ENCODE assay signal across 8 mouse cellular contexts in genomic region chr17:33358411-33359384, GRCm38 (mm10). TPM values are rescaled to one million over a fixed set of nuclear protein-coding genes. Genes with fewer than 3 reads are reported as not detected.
A peak's percentile ranks its signal among the peaks of the same experiment; 100 is the strongest.
DNase-seq lines count a peak whose midpoint lies in the region; ATAC-seq and TF ChIP-seq lines count a peak whose summit lies in the region.

Gene Zfp81, minus strand, starts transcription at chr17:33358878.

- H3K9ac ChIP-seq in MEL (ENCODE audit: control insufficient read depth, low read depth, low read length, poor library complexity, severe bottlenecking) = peak within 1 kb of the TSS; percentile 81
- H3K9ac ChIP-seq in forebrain, postnatal 0 days = peak within 1 kb of the TSS; percentile 88
- peak within 1 kb of the TSS; percentile 74 for H3K9ac ChIP-seq in lung, embryonic 15.5 days

- peak within 1 kb of the TSS; percentile 51 for H3K4me2 ChIP-seq in forebrain, postnatal 0 days (ENCODE audit: low read depth)
- H3K4me2 ChIP-seq in lung, embryonic 15.5 days = peak within 1 kb of the TSS; percentile 79

- peak; percentile 95 for DNase-seq in MEL (ENCODE audit: low read depth, low spot score)
- DNase-seq in cerebellum, adult 2 months = peak; percentile 86 to 89
- peak; percentile 95 for DNase-seq in forebrain, postnatal 0 days
- peak; percentile 86 for DNase-seq in heart, postnatal 4 days
- DNase-seq in layer of hippocampus, adult 8-10 months (ENCODE audit: low spot score in 2 of 2) = peak; percentile 86 to 88
- DNase-seq in ovary, adult 18-20 months (ENCODE audit: low spot score) = peak; percentile 69
- DNase-seq in thymus, postnatal 0 days (ENCODE audit: low spot score) = peak; percentile 91

- H3K4me3 ChIP-seq in MEL (ENCODE audit: control insufficient read depth in 1 of 2, insufficient read depth in 1 of 2, low read depth in 2 of 2, low read length in 2 of 2) = peak within 1 kb of the TSS; percentile 88 to 94
- H3K4me3 ChIP-seq in cerebellum, adult 2 months (replicated peaks; ENCODE audit: insufficient read depth, low read depth, low read length) = peak within 1 kb of the TSS; percentile 80
- H3K4me3 ChIP-seq in forebrain, postnatal 0 days (ENCODE audit: low read depth, low read length) = peak within 1 kb of the TSS; percentile 88
- H3K4me3 ChIP-seq in lung, embryonic 15.5 days = peak within 1 kb of the TSS; percentile 74

- 2% methylated on average over 47 of the region's 47 CpGs for WGBS in cerebellum, adult 2 months
- 4% methylated on average over 47 of the region's 47 CpGs for WGBS in forebrain, postnatal 0 days
- 3% methylated on average over 47 of the region's 47 CpGs for WGBS in lung, embryonic 15.5 days

- no peaks in the 10 kb centered on the region for H3K9me3 ChIP-seq in MEL (replicated peaks; ENCODE audit: insufficient read depth, low read length)
- no peaks in the 10 kb centered on the region for H3K9me3 ChIP-seq in forebrain, postnatal 0 days (ENCODE audit: low read length)
- H3K9me3 ChIP-seq in lung, embryonic 15.5 days = no peaks in the 10 kb centered on the region

- peaks cover 0 to 11% of the 10 kb centered on the region in 2 experiments; a peak in 3 of 4 replicates for H3K36me3 ChIP-seq in MEL (ENCODE audit: control insufficient read depth in 1 of 2, insufficient read depth in 2 of 2, low read length in 2 of 2)
- no peaks in the 10 kb centered on the region for H3K36me3 ChIP-seq in forebrain, postnatal 0 days (ENCODE audit: insufficient read depth)
- H3K36me3 ChIP-seq in lung, embryonic 15.5 days = no peaks in the 10 kb centered on the region

- no peak for TF ChIP-seq RAD21 in MEL (IDR thresholded peaks at IDR 0.05; ENCODE audit: low read depth, low read length)

- peaks cover 6% of the 10 kb centered on the region in 2 experiments; a peak in 2 of 4 replicates for H3K4me1 ChIP-seq in MEL (ENCODE audit: control insufficient read depth in 1 of 2, insufficient read depth in 2 of 2, low read length in 2 of 2)
- H3K4me1 ChIP-seq in cerebellum, adult 2 months (ENCODE audit: control insufficient read depth, insufficient read depth, low read length) = peaks cover 2% of the 10 kb centered on the region; the same call in 1 of the 2 replicates
- H3K4me1 ChIP-seq in forebrain, postnatal 0 days (ENCODE audit: insufficient read depth) = no peaks in the 10 kb centered on the region
- H3K4me1 ChIP-seq in lung, embryonic 15.5 days = peaks cover 15% of the 10 kb centered on the region; the same call in 1 of the 2 replicates

- no peaks in the 10 kb centered on the region for H3K27me3 ChIP-seq in MEL (ENCODE audit: control insufficient read depth in 1 of 2, insufficient read depth in 2 of 2, low read length in 2 of 2)
- H3K27me3 ChIP-seq in cerebellum, adult 2 months (ENCODE audit: control insufficient read depth, insufficient read depth, low read length) = no peaks in the 10 kb centered on the region
- H3K27me3 ChIP-seq in forebrain, postnatal 0 days (ENCODE audit: insufficient read depth, low read length) = no peaks in the 10 kb centered on the region
- H3K27me3 ChIP-seq in lung, embryonic 15.5 days = no peaks in the 10 kb centered on the region

- peak; percentile 100 for ATAC-seq in forebrain, postnatal 0 days
- peak; percentile 100 for ATAC-seq in lung, embryonic 15.5 days (ENCODE audit: borderline replicate concordance, extremely low read depth, low FRiP score, low TSS enrichment)

- H3K27ac ChIP-seq in MEL (ENCODE audit: control insufficient read depth, low read depth, low read length) = peak within 1 kb of the TSS; percentile 65
- 0 out of 2 replicates have a peak within 1 kb of the TSS, but pooled peaks have one; percentile 6 for H3K27ac ChIP-seq in cerebellum, adult 2 months (ENCODE audit: insufficient read depth, low read length)
- peak within 1 kb of the TSS; percentile 93 for H3K27ac ChIP-seq in forebrain, postnatal 0 days (ENCODE audit: low read depth, low read length)
- peak within 1 kb of the TSS; percentile 81 for H3K27ac ChIP-seq in lung, embryonic 15.5 days

- peaks cover 12% of the 10 kb centered on the region for H3K79me2 ChIP-seq in MEL (ENCODE audit: control insufficient read depth, insufficient read depth, low read length, poor library complexity)

- TF ChIP-seq EP300 in MEL (IDR thresholded peaks at IDR 0.05; ENCODE audit: low read depth in 1 of 2, low read length in 2 of 2) = no peak

- TF ChIP-seq CTCF in MEL (IDR thresholded peaks at IDR 0.05 in 2 of 3, conservative IDR thresholded peaks at IDR 0.05 in 1 of 3; ENCODE audit: control insufficient read depth in 1 of 3, insufficient read depth in 1 of 3, low read depth in 2 of 3, low read length in 3 of 3, poor library complexity in 1 of 3, severe bottlenecking in 1 of 3) = 0 out of 6 replicates have a peak, but pooled peaks of 2 of the 3 experiments have one; percentile 3 to 29
- TF ChIP-seq CTCF in cerebellum, adult 2 months (IDR thresholded peaks at IDR 0.05; ENCODE audit: borderline replicate concordance, insufficient read depth, low read depth, low read length) = no peak
- TF ChIP-seq CTCF in forebrain, postnatal 0 days (IDR thresholded peaks at IDR 0.05; ENCODE audit: low read depth) = peak; percentile 36

- TF ChIP-seq POLR2A in MEL (IDR thresholded peaks at IDR 0.05; ENCODE audit: control insufficient read depth in 1 of 2, insufficient read depth in 1 of 2, low read depth in 1 of 2, low read length in 2 of 2, poor library complexity in 1 of 2) = peak in 1 of 2 experiments; percentile 92; a peak in 2 of 4 replicates
- TF ChIP-seq POLR2A in cerebellum, adult 2 months (IDR thresholded peaks at IDR 0.05; ENCODE audit: borderline replicate concordance, insufficient read depth, low read length) = peak; percentile 67; the same call in 1 of the 2 replicates

TF ChIP-seq in MEL, 35 proteins besides CTCF, POLR2A, EP300 and RAD21:
- TF ChIP-seq MAZ (IDR thresholded peaks at IDR 0.05; ENCODE audit: low read depth, low read length) (peak; percentile 44; the same call in 1 of the 2 replicates), GABPA (IDR thresholded peaks at IDR 0.05; ENCODE audit: low read depth, low read length) (no peak), TCF12 (IDR thresholded peaks at IDR 0.05; ENCODE audit: low read depth, low read length) (0 out of 2 replicates have a peak, but pooled peaks have one; percentile 16), TBP (IDR thresholded peaks at IDR 0.05; ENCODE audit: low read depth, low read length) (peak; percentile 95), HCFC1 (IDR thresholded peaks at IDR 0.05; ENCODE audit: low read depth, low read length) (peak; percentile 85), USF1 (IDR thresholded peaks at IDR 0.05; ENCODE audit: low read depth, low read length) (0 out of 2 replicates have a peak, but pooled peaks have one; percentile 6), CHD2 (IDR thresholded peaks at IDR 0.05; ENCODE audit: low read length) (peak; percentile 64), ZNF384 (IDR thresholded peaks at IDR 0.05; ENCODE audit: low read depth, low read length) (no peak), UBTF (IDR thresholded peaks at IDR 0.05; ENCODE audit: borderline replicate concordance, insufficient read depth, low read depth, low read length) (no peak), MXI1 (IDR thresholded peaks at IDR 0.05; ENCODE audit: low read depth, low read length) (peak; percentile 97), NELFE (IDR thresholded peaks at IDR 0.05; ENCODE audit: low read depth, low read length) (peak; percentile 91), MYC (IDR thresholded peaks at IDR 0.05; ENCODE audit: low read depth, low read length) (peak; percentile 76), POLR2AphosphoS2 (IDR thresholded peaks at IDR 0.05; ENCODE audit: low read length) (peak; percentile 86; the same call in 1 of the 2 replicates), MEF2A (IDR thresholded peaks at IDR 0.05; ENCODE audit: extremely low read depth, insufficient replicate concordance, low read depth, low read length, poor library complexity, severe bottlenecking) (no peak), TAL1 (IDR thresholded peaks at IDR 0.05; ENCODE audit: low read length) (no peak), MAX (IDR thresholded peaks at IDR 0.05; ENCODE audit: low read length) (peak; percentile 93), POLR2AphosphoS5 (IDR thresholded peaks at IDR 0.05; ENCODE audit: borderline replicate concordance, low read depth, low read length) (no peak), MYB (IDR thresholded peaks at IDR 0.05; ENCODE audit: low read depth, low read length) (no peak), ELF1 (IDR thresholded peaks at IDR 0.05; ENCODE audit: low read depth, low read length) (0 out of 2 replicates have a peak, but pooled peaks have one; percentile 5), SIN3A (IDR thresholded peaks at IDR 0.05; ENCODE audit: low read length) (peak; percentile 88)

RNA-seq across cellular contexts. Expression of gene Zfp81, which starts in this region (rescaled TPM):
- 7.6 and 8.4 TPM in 2 replicates for total RNA-seq in MEL (2012; rRNA removed)
- polyA plus RNA-seq in MEL (2012; ENCODE audit: insufficient read depth in 1 of 2, insufficient read length in 2 of 2, low read depth in 1 of 2, low replicate concordance in 2 of 2, missing spikeins in 1 of 2) = 1 to 10 TPM in 1 of 2 experiments, not detected in 1; 5.2 TPM
- 8.2 and 10.6 TPM in 2 replicates for polyA plus RNA-seq in cerebellum, adult 2 months (2012; rRNA removed)
- total RNA-seq in forebrain, postnatal 0 days (2014; rRNA removed) = 38.2 and 40.5 TPM in 2 replicates
- 21.5 and 31.5 TPM in 2 replicates for polyA plus RNA-seq in forebrain, postnatal 0 days (2015; fragmentation: Nextera tagmentation; extraction: Ambion mirVana)
- 10 to 100 TPM; 11.3 to 12.7 TPM for total RNA-seq in heart, postnatal 4 days (2021)
- 10 to 100 TPM; 17.0 to 21.7 (median 18.9) TPM for total RNA-seq in layer of hippocampus, adult 8-10 months (2022)
- polyA plus RNA-seq in lung, embryonic 15.5 days (2015; fragmentation: Nextera tagmentation; extraction: Ambion mirVana) = 9.8 and 11.1 TPM in 2 replicates
- 7.7 and 8.3 TPM in 2 replicates for polyA plus RNA-seq in thymus, postnatal 0 days (2015; fragmentation: Nextera tagmentation; extraction: Ambion mirVana)

Comparison
In these comparisons a context has a peak if more than half of its experiments do, and no peak if none do; other contexts are left out.
1. Peak in every context shown above with its lines: DNase-seq, ATAC-seq, H3K4me3 ChIP-seq and H3K27ac ChIP-seq.
2. H3K27ac ChIP-seq: peak in every context shown above with its lines; median percentile 93 in forebrain, postnatal 0 days; 81 in lung, embryonic 15.5 days; 65 in MEL; 6 in cerebellum, adult 2 months.